ENCODE assay signal across 9 mouse cellular contexts in the genomic region with DNA sequence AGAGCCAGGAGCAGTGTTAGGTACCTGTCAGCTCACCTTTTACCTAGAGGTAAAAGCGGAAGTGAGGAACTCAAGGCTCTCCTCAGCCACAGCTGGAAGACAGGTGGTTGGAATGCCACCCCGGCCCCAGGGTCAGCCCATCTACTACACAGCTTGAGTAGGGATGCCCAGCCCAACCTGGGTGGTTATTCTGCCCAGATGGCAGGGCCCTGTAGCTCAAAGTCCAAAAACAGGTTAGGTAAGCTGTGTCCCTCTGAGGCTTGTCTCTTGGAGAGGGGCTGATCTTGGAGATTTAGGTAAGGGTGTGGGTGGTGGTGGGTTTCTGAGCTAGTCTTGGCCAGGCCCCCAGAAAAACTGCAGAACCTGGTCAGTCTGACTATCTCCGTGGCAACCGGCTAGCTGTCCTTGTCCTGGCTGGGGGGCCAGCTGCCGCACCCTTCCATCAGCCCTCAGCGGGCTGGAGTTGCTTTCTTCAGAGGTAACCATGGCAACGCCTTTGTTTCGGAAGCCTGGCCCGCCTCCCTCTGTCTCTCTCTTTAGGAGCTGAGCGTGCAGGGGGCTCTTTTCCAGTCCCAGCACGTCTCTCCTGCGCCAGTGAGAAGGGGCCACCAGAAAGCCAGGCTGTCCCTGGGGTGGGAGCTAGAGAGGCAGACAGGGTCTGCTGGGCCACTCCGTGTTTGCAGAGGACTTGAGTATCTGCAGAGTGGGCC. TPM values are rescaled to one million over a fixed set of nuclear protein-coding genes. Genes with fewer than 3 reads are reported as not detected.
DNase-seq lines count a peak whose midpoint lies in the region; ATAC-seq lines count a peak whose summit lies in the region.
"Had no signal": no experiment of that assay in that cellular context is flagged by ENCODE, and none has a peak within 500 bp of the region (broad histone marks: within the 10 kb centered on the region; RNA-seq: fewer than 3 reads in every experiment).

No protein-coding gene starts in this region.

- no peaks in the 10 kb centered on the region for H3K9me3 ChIP-seq in forebrain, embryonic 15.5 days
- no peaks in the 10 kb centered on the region for H3K9me3 ChIP-seq in intestine, embryonic 16.5 days (ENCODE audit: control insufficient read depth, low read length)
- no peaks in the 10 kb centered on the region for H3K9me3 ChIP-seq in stomach, embryonic 14.5 days (ENCODE audit: control insufficient read depth, low read depth, low read length)

- H3K9ac ChIP-seq in forebrain, embryonic 15.5 days (replicated peaks) = no peak overlapping the region
- H3K9ac ChIP-seq in intestine, embryonic 16.5 days (ENCODE audit: low read depth, low read length) = 0 out of 2 replicates have a peak overlapping the region, but pooled peaks have one; percentile 2
- H3K9ac ChIP-seq in stomach, embryonic 14.5 days (replicated peaks; ENCODE audit: low read depth, low read length) = no peak overlapping the region

- peak; percentile 15 for ATAC-seq in forebrain, embryonic 15.5 days (replicated peaks)
- ATAC-seq in intestine, embryonic 16.5 days = no peak
- no peak for ATAC-seq in stomach, embryonic 14.5 days (ENCODE audit: insufficient number of reproducible peaks, insufficient read depth, low FRiP score, low read depth)

- peak; percentile 40 to 70 for DNase-seq in left cerebral cortex, adult 18-20 months (ENCODE audit: low spot score in 2 of 2)
- DNase-seq in left cerebral cortex, adult 11 months (ENCODE audit: low spot score) = no peak
- peak; percentile 49 for DNase-seq in cerebellum, adult 8-10 months
- DNase-seq in lung, postnatal 4 days = peak; percentile 46 to 63
- DNase-seq in gastrocnemius, adult 8-10 months (ENCODE audit: low spot score in 2 of 2) = no peak

- peak overlapping the region; percentile 74 for H3K4me2 ChIP-seq in forebrain, embryonic 15.5 days (replicated peaks)
- no peak overlapping the region for H3K4me2 ChIP-seq in intestine, embryonic 16.5 days (ENCODE audit: low read depth, low read length)
- H3K4me2 ChIP-seq in stomach, embryonic 14.5 days (replicated peaks; ENCODE audit: low read depth, low read length) = peak overlapping the region; percentile 70

- 9% methylated on average over 13 of the region's 13 CpGs for WGBS in forebrain, embryonic 15.5 days
- 12% methylated on average over 13 of the region's 13 CpGs for WGBS in intestine, embryonic 16.5 days
- WGBS in stomach, embryonic 14.5 days = 13% methylated on average over 13 of the region's 13 CpGs

- no peaks in the 10 kb centered on the region for H3K36me3 ChIP-seq in forebrain, embryonic 15.5 days
- H3K36me3 ChIP-seq in intestine, embryonic 16.5 days (ENCODE audit: control insufficient read depth, insufficient read depth, low read length) = no peaks in the 10 kb centered on the region
- H3K36me3 ChIP-seq in stomach, embryonic 14.5 days (ENCODE audit: control insufficient read depth, insufficient read depth, low read length) = no peaks in the 10 kb centered on the region

- peaks cover 60% of the 10 kb centered on the region for H3K4me1 ChIP-seq in forebrain, embryonic 15.5 days
- H3K4me1 ChIP-seq in intestine, embryonic 16.5 days (ENCODE audit: control insufficient read depth, insufficient read depth, low read length) = peaks cover 20% of the 10 kb centered on the region
- peaks cover 23% of the 10 kb centered on the region for H3K4me1 ChIP-seq in stomach, embryonic 14.5 days (ENCODE audit: control insufficient read depth, insufficient read depth, low read length)

- peak overlapping the region; percentile 6; the same call in 1 of the 2 replicates for H3K4me3 ChIP-seq in forebrain, embryonic 15.5 days
- H3K4me3 ChIP-seq in intestine, embryonic 16.5 days (ENCODE audit: low read length) = no peak overlapping the region
- H3K4me3 ChIP-seq in stomach, embryonic 14.5 days (ENCODE audit: low read depth, low read length) = no peak overlapping the region

- no peaks in the 10 kb centered on the region for H3K27me3 ChIP-seq in forebrain, embryonic 15.5 days
- H3K27me3 ChIP-seq in intestine, embryonic 16.5 days (replicated peaks; ENCODE audit: control insufficient read depth, insufficient read depth, low read length) = no peaks in the 10 kb centered on the region
- H3K27me3 ChIP-seq in stomach, embryonic 14.5 days (ENCODE audit: control insufficient read depth, insufficient read depth, low read length) = no peaks in the 10 kb centered on the region

- H3K27ac ChIP-seq in forebrain, embryonic 15.5 days (replicated peaks) = peak overlapping the region; percentile 80
- no peak overlapping the region for H3K27ac ChIP-seq in intestine, embryonic 16.5 days (ENCODE audit: low read length)
- no peak overlapping the region for H3K27ac ChIP-seq in stomach, embryonic 14.5 days (ENCODE audit: low read length)

RNA-seq across cellular contexts. Expression of a gene that starts 1.5 kb away (rescaled TPM):
- total RNA-seq in left cerebral cortex, adult 18-20 months (2021) = 10 to 100 TPM; 49.1 to 54.1 TPM
- polyA plus RNA-seq in forebrain, embryonic 15.5 days (2015; fragmentation: Nextera tagmentation; extraction: Ambion mirVana) = 66.3 and 67.3 TPM in 2 replicates
- 30.4 and 32.4 TPM in 2 replicates for polyA plus RNA-seq in intestine, embryonic 16.5 days (2015; fragmentation: Nextera tagmentation; extraction: Ambion mirVana)
- 37.1 and 38.2 TPM in 2 replicates for polyA plus RNA-seq in stomach, embryonic 14.5 days (2014; fragmentation: Nextera tagmentation; extraction: Ambion mirVana)
- 10 to 100 TPM; 16.6 to 19.2 (median 18.1) TPM for total RNA-seq in gastrocnemius, adult 8-10 months (2022)

RNA-seq across cellular contexts. Expression of a gene that starts 13.4 kb away (rescaled TPM):
- total RNA-seq in left cerebral cortex, adult 18-20 months (2021) = 100 to 1,000 TPM in 1 of 2 experiments, 10 to 100 TPM in 1; 87.6 to 114 TPM
- polyA plus RNA-seq in forebrain, embryonic 15.5 days (2015; fragmentation: Nextera tagmentation; extraction: Ambion mirVana) = 2.3 and 2.7 TPM in 2 replicates
- 0.07 and 0.09 TPM in 2 replicates for polyA plus RNA-seq in intestine, embryonic 16.5 days (2015; fragmentation: Nextera tagmentation; extraction: Ambion mirVana)
- not detected in 2 replicates for polyA plus RNA-seq in stomach, embryonic 14.5 days (2014; fragmentation: Nextera tagmentation; extraction: Ambion mirVana)
- not detected for total RNA-seq in gastrocnemius, adult 8-10 months (2022)
- total RNA-seq: liver, adult 2 months had no signal
- polyA plus RNA-seq: liver, adult 2 months had no signal

RNA-seq across cellular contexts. Expression of a gene that starts 47.3 kb away (rescaled TPM):
- 10 to 100 TPM; 13.7 to 17.5 TPM for total RNA-seq in left cerebral cortex, adult 18-20 months (2021)
- 35.6 and 38.5 TPM in 2 replicates for polyA plus RNA-seq in forebrain, embryonic 15.5 days (2015; fragmentation: Nextera tagmentation; extraction: Ambion mirVana)
- polyA plus RNA-seq in intestine, embryonic 16.5 days (2015; fragmentation: Nextera tagmentation; extraction: Ambion mirVana) = 25.4 and 31.0 TPM in 2 replicates
- 25.2 and 27.8 TPM in 2 replicates for polyA plus RNA-seq in stomach, embryonic 14.5 days (2014; fragmentation: Nextera tagmentation; extraction: Ambion mirVana)
- total RNA-seq in gastrocnemius, adult 8-10 months (2022) = 10 to 100 TPM; 14.1 to 17.9 (median 16.3) TPM

RNA-seq across cellular contexts. Expression of a gene that starts 53.6 kb away (rescaled TPM):
- total RNA-seq in left cerebral cortex, adult 18-20 months (2021) = 100 to 1,000 TPM; 106 to 111 TPM
- polyA plus RNA-seq in forebrain, embryonic 15.5 days (2015; fragmentation: Nextera tagmentation; extraction: Ambion mirVana) = 201 and 206 TPM in 2 replicates
- 172 and 194 TPM in 2 replicates for polyA plus RNA-seq in intestine, embryonic 16.5 days (2015; fragmentation: Nextera tagmentation; extraction: Ambion mirVana)
- 134 and 138 TPM in 2 replicates for polyA plus RNA-seq in stomach, embryonic 14.5 days (2014; fragmentation: Nextera tagmentation; extraction: Ambion mirVana)
- total RNA-seq in gastrocnemius, adult 8-10 months (2022) = 100 to 1,000 TPM; 124 to 131 (median 129) TPM

Comparison
In these comparisons a context has a peak if more than half of its experiments do, and no peak if none do; other contexts are left out.
1. DNase-seq: peak in left cerebral cortex, adult 18-20 months (2 of 2), cerebellum, adult 8-10 months (single experiment) and lung, postnatal 4 days (2 of 2); none in left cerebral cortex, adult 11 months (single experiment) and gastrocnemius, adult 8-10 months (0 of 2).